Mouse (Mus musculus) midbrain, embryonic 15.5 days (tissue): ENCODE data around the gene Rab8b. TPM values are rescaled to one million over a fixed set of nuclear protein-coding genes. Genes with fewer than 3 reads are reported as not detected.
"Not testable (repeated sequence)": the region's sequence is repeated elsewhere in the genome, so short reads cannot be mapped to it uniquely, and the experiment has no call there.

Experiments
- ATAC-seq: fragments of 200-750 bp; cut with Nextera tagmentation; replicated peaks from 2 replicates; pipeline ENCODE4 v1.8.0; 2017; ENCODE audit warnings: moderate TSS enrichment
- H3K27ac ChIP-seq: fragments of 300-500 bp; sonication (generic); 2 replicates; pipeline ENCODE4 v1.5.1; 2015; ENCODE audit warnings: mild to moderate bottlenecking, inconsistent platforms
- H3K27me3 ChIP-seq: fragments of 300-500 bp; sonication (generic); replicated peaks from 2 replicates; pipeline ENCODE4 v1.6.1; 2015; ENCODE audit warnings: inconsistent platforms
- H3K36me3 ChIP-seq: fragments of 300-500 bp; sonication (generic); replicated peaks from 2 replicates; pipeline ENCODE4 v1.6.1; 2015; ENCODE audit warnings: inconsistent platforms
- H3K4me1 ChIP-seq: fragments of 300-500 bp; sonication (generic); 2 replicates; pipeline ENCODE4 v1.6.1; 2015; ENCODE audit warnings: inconsistent platforms
- H3K4me2 ChIP-seq: fragments of 300-500 bp; sonication (generic); 2 replicates; pipeline ENCODE4 v1.6.1; 2015; ENCODE audit warnings: inconsistent platforms, mild to moderate bottlenecking, moderate library complexity
- H3K4me3 ChIP-seq: fragments of 300-500 bp; sonication (generic); 2 replicates; pipeline ENCODE4 v1.5.1; 2015; ENCODE audit warnings: mild to moderate bottlenecking, inconsistent platforms
- H3K9ac ChIP-seq: fragments of 300-500 bp; sonication (generic); 2 replicates; pipeline ENCODE4 v1.6.1; 2015; ENCODE audit warnings: mild to moderate bottlenecking, inconsistent platforms
- H3K9me3 ChIP-seq: fragments of 300-500 bp; sonication (generic); 2 replicates; pipeline ENCODE4 v1.6.1; 2016; ENCODE audit warnings: inconsistent platforms
- WGBS: fragments of 180-500 bp; shearing (Covaris S2); methylation state at CpG from one replicate; pipeline ENCODE4 v1.1.7; 2015; ENCODE audit warnings: mixed read lengths; 5-methylcytosine and 5-hydroxymethylcytosine counted together
- polyA plus RNA-seq: library from polyadenylated mRNA; unstranded; fragments of >200 nt; fragmentation: Nextera tagmentation; extraction: Ambion mirVana; gene quantifications from 2 replicates; pipeline ENCODE4 v1.2.1, GENCODE M21; 2015

The Rab8b gene
- polyA plus RNA-seq, 1 experiment from 2014 or later = 28.5 TPM

DNA sequence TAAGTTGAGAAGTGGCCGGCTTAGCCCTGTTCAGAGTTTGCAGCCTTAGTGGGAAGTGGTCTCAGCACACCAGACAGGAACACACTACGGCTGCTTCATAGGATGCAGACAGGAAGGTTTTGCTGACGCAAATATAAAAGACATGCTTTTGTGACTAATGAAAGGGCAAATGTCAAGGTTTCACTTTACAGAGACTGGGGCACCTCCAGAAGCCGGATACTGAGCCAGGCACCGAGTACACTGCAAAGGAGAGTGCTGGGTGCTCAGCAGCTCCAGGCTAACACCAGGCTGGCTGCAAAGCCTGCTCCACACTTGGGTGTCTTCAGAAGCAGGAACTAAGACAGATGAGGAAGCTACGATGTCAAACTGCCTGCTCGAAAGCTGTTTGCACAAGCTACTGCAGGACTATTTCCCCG is 37.1 kb downstream of the Rab8b start:
- no peaks in the 10 kb centered on the region for H3K36me3 ChIP-seq
- no peak overlapping the region for H3K4me3 ChIP-seq
- no peak overlapping the region for H3K4me2 ChIP-seq
- H3K9ac ChIP-seq = no peak overlapping the region
- no peaks in the 10 kb centered on the region for H3K9me3 ChIP-seq
- WGBS = 71% methylated on average over 8 of the region's 8 CpGs
- no peaks in the 10 kb centered on the region for H3K27me3 ChIP-seq
- H3K27ac ChIP-seq = no peak overlapping the region
- ATAC-seq = no peak
- peaks cover 14% of the 10 kb centered on the region for H3K4me1 ChIP-seq

DNA sequence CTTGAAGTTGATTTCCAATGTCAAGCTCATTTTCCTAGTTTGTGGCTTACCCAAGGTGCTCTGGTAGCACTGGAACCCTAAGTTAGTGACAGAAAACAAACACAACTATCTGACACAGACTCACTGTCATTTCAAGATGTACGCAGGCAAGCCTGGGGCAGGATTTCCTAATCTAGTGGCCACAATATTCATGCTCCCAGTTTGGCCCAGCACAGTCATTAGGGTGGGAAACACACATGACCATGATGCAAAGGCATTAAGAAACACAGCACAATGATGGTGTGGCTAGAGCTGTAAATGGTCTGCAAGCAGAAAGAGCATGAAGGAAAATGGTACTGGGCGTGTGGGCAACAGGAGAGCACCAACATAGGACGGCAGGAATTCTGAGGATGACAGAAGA is 37.6 kb downstream of the Rab8b start:
- ATAC-seq = no peak
- Histone ChIP-seq H3K9ac (no peak overlapping the region), H3K27ac (no peak overlapping the region), H3K4me2 (no peak overlapping the region), H3K9me3 (no peaks in the 10 kb centered on the region), H3K36me3 (no peaks in the 10 kb centered on the region), H3K4me1 (peaks cover 9% of the 10 kb centered on the region), H3K27me3 (no peaks in the 10 kb centered on the region), H3K4me3 (no peak overlapping the region)
- 83% methylated on average over 3 of the region's 3 CpGs for WGBS

DNA sequence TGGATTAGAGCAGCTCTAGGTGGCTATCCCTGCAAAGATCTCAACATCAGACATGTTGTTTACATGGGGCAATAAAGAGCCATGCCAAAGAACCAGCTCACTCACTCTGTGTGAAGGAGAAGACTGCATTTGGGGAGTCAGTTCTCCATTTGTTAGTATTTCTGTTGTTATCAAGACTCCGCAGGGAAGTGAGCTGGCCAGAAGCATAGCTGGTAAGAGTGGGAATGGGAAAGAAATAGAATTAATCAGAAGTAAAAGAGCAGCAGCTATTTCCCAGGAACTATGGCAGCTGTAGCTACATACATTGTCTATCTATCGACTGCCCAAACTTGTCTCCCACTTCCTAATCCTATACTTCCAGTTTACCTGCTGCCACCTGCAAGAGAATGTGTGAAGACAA is 38.7 kb downstream of the Rab8b start:
- no peaks in the 10 kb centered on the region for H3K27me3 ChIP-seq
- 91% methylated on average over 2 of the region's 2 CpGs for WGBS

DNA sequence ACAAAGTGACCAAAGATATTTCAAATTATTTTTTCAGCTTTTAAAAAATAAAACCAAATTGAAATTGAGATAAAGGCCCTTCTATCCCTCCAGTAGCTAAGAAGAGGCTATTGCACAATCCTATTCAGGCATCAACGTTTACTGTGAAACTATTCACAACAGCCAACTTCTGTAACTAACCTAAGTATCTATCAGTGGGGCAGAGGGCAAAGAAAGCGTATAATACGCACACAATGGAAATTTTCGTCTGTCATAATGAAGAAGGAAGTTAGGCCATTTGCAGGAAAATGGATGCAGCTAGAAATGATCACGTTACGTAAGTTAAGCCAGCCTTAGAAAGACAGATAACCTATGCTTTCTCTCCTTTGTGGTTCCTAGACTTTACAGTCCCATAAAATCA is 40.0 kb downstream of the Rab8b start:
- no peak for ATAC-seq
- H3K9ac ChIP-seq = no peak overlapping the region
- H3K4me2 ChIP-seq = no peak overlapping the region
- H3K9me3 ChIP-seq = no peaks in the 10 kb centered on the region
- no peaks in the 10 kb centered on the region for H3K4me1 ChIP-seq
- H3K36me3 ChIP-seq = no peaks in the 10 kb centered on the region
- no peaks in the 10 kb centered on the region for H3K27me3 ChIP-seq
- no peak overlapping the region for H3K27ac ChIP-seq
- no peak overlapping the region for H3K4me3 ChIP-seq
- WGBS = 75% methylated on average over 6 of the region's 6 CpGs

More for the DNA sequence above, 38.7 kb downstream of the Rab8b start:
- Histone ChIP-seq H3K4me2 (no peak overlapping the region), H3K9me3 (no peaks in the 10 kb centered on the region), H3K4me1 (no peaks in the 10 kb centered on the region), H3K4me3 (no peak overlapping the region), H3K36me3 (no peaks in the 10 kb centered on the region), H3K9ac (no peak overlapping the region), H3K27ac (no peak overlapping the region)
- no peak for ATAC-seq

DNA sequence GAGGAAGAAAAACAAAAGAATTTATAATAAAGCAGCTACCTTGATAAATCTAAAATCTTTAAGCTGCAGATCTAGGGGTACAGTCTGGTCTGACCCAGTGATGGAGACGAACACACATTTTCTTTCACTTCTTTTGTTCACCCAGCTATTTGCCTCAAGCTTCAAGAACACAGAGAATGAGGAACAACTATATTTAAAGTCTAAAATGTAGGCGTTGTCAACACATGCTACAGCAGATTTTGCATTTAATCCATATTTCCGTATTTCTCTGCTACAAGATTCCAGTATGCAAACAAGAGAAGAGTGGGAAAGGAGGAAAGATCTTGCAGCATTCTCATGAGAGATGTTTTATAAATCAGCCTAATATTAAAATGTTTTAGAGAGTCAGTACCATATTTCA is 40.6 kb downstream of the Rab8b start:
- H3K9me3 ChIP-seq = no peaks in the 10 kb centered on the region
- H3K4me2 ChIP-seq = no peak overlapping the region
- H3K27ac ChIP-seq = no peak overlapping the region
- no peak overlapping the region for H3K9ac ChIP-seq
- H3K4me3 ChIP-seq = no peak overlapping the region
- no peaks in the 10 kb centered on the region for H3K27me3 ChIP-seq
- no peak for ATAC-seq
- H3K36me3 ChIP-seq = no peaks in the 10 kb centered on the region
- H3K4me1 ChIP-seq = no peaks in the 10 kb centered on the region
- 96% methylated on average over 3 of the region's 3 CpGs for WGBS

DNA sequence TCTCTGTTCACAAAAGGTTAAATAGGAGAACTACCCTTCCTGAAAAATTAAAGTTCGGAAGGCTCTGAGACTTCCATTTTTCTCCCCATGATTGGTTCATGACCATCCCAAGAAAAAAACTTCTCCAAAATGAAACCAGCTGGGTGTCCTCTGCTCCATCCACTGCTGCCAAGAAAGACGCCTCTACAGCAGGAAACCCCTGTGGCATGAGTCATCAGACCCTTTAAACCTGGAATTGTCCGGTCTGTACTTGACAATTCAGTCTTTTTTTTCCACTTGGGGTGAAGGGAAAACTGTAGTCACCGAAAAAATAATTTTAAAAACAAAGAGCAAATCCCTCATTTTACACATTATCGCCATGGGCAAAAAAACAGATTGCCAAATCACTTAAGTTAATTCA is 42.9 kb downstream of the Rab8b start:
- no peaks in the 10 kb centered on the region for H3K27me3 ChIP-seq
- no peak for ATAC-seq
- WGBS = 88% methylated on average over 5 of the region's 5 CpGs
- H3K27ac ChIP-seq = no peak overlapping the region
- H3K9me3 ChIP-seq = no peaks in the 10 kb centered on the region
- no peak overlapping the region for H3K4me2 ChIP-seq
- H3K36me3 ChIP-seq = no peaks in the 10 kb centered on the region
- no peak overlapping the region for H3K9ac ChIP-seq
- H3K4me1 ChIP-seq = no peaks in the 10 kb centered on the region
- H3K4me3 ChIP-seq = no peak overlapping the region

DNA sequence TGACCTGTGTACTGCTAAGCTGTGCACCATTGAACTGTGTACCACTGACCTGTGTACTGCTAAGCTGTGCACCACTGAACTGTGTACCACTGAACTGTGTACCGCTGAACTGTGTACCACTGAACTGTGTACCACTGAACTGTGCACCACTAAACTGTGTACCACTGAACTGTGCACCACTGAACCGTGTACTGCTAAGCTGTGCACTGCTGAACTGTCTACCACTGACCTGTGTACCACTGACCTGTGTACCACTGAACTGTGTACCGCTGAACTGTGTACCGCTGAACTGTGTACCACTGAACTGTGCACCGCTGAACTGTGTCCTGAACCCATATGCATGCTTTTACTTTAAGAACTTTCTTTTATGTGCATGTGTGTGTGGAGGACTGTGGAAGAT is 45.2 kb downstream of the Rab8b start:
- 97% methylated on average over 5 of the region's 5 CpGs for WGBS
- Histone ChIP-seq H3K27me3 (no peaks in the 10 kb centered on the region), H3K4me3 (no peak overlapping the region), H3K36me3 (no peaks in the 10 kb centered on the region), H3K9me3 (no peaks in the 10 kb centered on the region), H3K27ac (no peak overlapping the region), H3K4me2 (no peak overlapping the region), H3K9ac (no peak overlapping the region), H3K4me1 (no peaks in the 10 kb centered on the region)
- ATAC-seq = no peak

DNA sequence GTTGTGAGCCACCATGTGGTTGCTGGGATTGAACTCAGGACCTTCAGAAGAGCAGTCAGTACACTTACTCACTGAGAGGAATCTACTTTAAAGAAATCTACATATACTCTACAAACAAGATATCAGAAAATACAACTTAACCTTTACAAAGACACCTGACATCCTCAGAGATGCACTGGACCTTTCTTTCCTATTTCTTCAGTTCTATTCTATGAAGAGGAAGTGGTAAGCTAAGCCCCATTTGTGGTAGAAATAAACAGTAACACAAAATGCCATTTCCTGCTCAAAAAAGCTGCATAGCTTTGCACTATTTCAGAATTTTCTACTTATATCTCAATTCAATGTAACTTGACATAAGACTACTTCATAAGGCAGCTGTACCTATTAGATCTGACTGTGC is 46.0 kb downstream of the Rab8b start:
- ATAC-seq = no peak
- Histone ChIP-seq H3K4me3 (no peak overlapping the region), H3K27me3 (no peaks in the 10 kb centered on the region), H3K27ac (no peak overlapping the region), H3K9me3 (no peaks in the 10 kb centered on the region), H3K4me1 (no peaks in the 10 kb centered on the region), H3K36me3 (no peaks in the 10 kb centered on the region), H3K9ac (no peak overlapping the region), H3K4me2 (no peak overlapping the region)

DNA sequence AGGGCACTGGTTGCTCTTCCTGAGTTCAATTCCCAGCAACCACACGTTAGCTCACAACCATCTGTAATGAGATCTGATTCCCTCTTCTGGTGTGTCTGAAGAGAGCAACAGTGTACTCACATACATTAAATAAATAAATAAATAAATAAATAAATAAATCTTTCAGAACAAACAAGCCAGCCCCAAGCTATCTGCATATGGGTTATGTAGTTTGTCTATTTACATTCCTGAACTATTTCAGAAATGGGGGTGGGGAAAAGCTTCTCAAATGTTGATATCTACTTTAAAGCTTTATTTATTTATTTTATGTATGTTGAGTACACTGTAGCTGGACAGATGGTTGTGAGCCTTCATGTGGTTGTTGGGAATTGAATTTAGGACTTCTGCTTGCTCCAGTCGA is 46.5 kb downstream of the Rab8b start:
- H3K36me3 ChIP-seq, H3K9ac ChIP-seq, H3K4me2 ChIP-seq, H3K9me3 ChIP-seq, H3K4me1 ChIP-seq, ATAC-seq, H3K4me3 ChIP-seq, H3K27ac ChIP-seq, H3K27me3 ChIP-seq: not testable (repeated sequence)
- 82% methylated on average over 2 of the region's 2 CpGs for WGBS

DNA sequence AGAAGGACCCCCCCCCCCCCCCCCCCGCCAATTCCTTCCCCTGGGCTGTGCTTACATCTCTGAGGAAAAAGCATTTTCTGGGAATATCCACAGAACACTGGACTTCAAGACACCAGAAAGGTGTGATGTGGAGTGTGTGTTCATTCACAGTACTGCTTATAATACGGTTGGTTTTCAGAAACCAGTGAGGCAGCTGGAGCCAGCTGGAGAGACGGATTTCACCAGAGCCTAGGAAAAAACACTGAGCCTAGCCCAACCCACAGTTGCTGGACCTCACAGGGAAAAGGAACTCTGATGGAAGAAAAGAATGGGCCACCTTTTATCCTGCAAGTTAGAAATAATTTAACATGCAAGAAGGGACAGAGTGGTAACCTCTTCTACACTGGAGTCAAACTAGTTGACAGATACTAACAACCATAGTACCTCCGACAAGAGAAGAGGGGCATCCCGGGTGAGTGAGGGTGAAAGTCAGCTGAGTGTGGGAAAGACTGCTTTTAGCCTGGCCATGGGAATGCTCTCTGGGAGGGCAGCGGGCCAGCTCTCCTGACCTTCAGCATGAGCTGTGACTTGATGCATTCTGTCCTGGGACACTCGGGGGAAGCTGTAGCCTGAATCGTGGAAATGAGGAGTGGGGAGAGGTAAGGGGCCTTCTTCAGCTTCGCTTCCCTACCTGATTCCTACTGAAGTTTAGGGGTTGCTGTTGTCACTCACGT is 47.3 kb downstream of the Rab8b start:
- H3K4me3 ChIP-seq = no peak overlapping the region
- no peaks in the 10 kb centered on the region for H3K36me3 ChIP-seq
- H3K4me1 ChIP-seq = no peaks in the 10 kb centered on the region
- H3K9ac ChIP-seq = no peak overlapping the region
- WGBS = 83% methylated on average over 10 of the region's 10 CpGs
- ATAC-seq = no peak
- no peaks in the 10 kb centered on the region for H3K9me3 ChIP-seq
- H3K4me2 ChIP-seq = no peak overlapping the region
- H3K27me3 ChIP-seq = no peaks in the 10 kb centered on the region
- H3K27ac ChIP-seq = no peak overlapping the region

DNA sequence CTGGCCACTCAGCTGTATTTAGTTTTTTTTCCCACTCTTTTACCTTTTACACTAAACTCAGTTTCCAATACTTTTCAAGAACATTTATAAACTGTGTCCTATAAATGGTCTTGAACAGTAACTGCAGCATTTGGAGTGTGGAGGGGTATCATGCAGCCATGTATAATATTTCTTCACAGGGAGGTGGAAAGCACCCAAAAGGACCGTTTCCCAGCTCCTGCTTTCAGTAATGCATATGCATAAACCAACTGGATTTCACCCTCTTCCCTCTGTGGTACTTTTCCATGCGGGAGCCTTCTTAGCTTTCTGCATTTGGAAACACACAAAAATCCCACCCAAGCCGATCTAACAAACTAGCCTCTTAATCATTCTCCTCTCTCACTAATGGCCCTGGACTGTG is 54.8 kb downstream of the Rab8b start:
- no peak for ATAC-seq
- H3K4me3 ChIP-seq = no peak overlapping the region
- H3K9ac ChIP-seq = no peak overlapping the region
- no peaks in the 10 kb centered on the region for H3K4me1 ChIP-seq
- H3K27me3 ChIP-seq = no peaks in the 10 kb centered on the region
- no peak overlapping the region for H3K27ac ChIP-seq
- no peaks in the 10 kb centered on the region for H3K36me3 ChIP-seq
- H3K9me3 ChIP-seq = no peaks in the 10 kb centered on the region
- no peak overlapping the region for H3K4me2 ChIP-seq
- 68% methylated on average over 3 of the region's 3 CpGs for WGBS

DNA sequence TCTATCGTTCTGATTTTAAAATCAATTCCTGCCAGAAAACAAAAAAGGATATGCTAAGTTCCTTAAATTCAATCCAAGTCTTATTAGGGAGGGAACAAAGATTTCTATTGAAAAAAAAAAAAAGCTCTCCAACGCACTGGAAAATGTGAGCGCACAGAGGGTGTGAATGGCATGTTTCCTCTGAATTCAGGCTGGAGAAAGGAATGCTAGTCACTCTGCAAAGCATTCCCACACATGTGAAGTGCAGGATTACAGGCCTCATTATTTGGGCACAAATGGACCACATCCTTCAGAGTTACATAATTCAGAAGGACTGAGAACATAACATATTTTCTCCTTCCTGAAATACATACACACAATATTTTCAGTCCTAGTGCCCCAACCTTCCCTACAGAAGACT is 56.0 kb downstream of the Rab8b start:
- Histone ChIP-seq H3K9me3 (no peaks in the 10 kb centered on the region), H3K4me2 (no peak overlapping the region), H3K27ac (no peak overlapping the region), H3K36me3 (no peaks in the 10 kb centered on the region), H3K4me1 (no peaks in the 10 kb centered on the region), H3K9ac (no peak overlapping the region), H3K27me3 (no peaks in the 10 kb centered on the region), H3K4me3 (no peak overlapping the region)
- 34% methylated on average over 3 of the region's 3 CpGs for WGBS
- ATAC-seq = no peak

DNA sequence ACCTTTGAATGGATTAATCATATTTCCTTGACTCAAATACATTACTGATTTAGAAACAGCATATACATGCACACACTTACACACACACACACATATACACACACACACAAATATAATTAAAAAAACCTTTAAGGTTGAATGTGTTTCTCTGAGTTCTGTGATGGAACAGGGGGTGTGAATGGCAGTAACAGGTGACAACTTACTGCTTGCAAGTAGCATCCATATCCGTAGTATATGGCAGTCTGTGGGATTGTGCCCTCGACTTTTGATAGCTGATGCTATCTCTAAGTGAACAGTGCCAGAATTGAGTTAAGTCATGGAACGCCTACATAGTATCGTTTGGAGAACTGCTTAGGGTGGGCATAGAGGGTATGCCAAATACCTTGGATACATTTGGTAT is 57.3 kb downstream of the Rab8b start:
- Histone ChIP-seq H3K4me1 (no peaks in the 10 kb centered on the region), H3K9me3 (no peaks in the 10 kb centered on the region), H3K27ac (no peak overlapping the region), H3K27me3 (no peaks in the 10 kb centered on the region), H3K4me2 (no peak overlapping the region), H3K36me3 (no peaks in the 10 kb centered on the region), H3K4me3 (no peak overlapping the region), H3K9ac (no peak overlapping the region)
- ATAC-seq = no peak
- WGBS = 91% methylated on average over 4 of the region's 4 CpGs
